Mouse (Mus musculus): ENCODE data around the gene Gm1043.

DNA sequence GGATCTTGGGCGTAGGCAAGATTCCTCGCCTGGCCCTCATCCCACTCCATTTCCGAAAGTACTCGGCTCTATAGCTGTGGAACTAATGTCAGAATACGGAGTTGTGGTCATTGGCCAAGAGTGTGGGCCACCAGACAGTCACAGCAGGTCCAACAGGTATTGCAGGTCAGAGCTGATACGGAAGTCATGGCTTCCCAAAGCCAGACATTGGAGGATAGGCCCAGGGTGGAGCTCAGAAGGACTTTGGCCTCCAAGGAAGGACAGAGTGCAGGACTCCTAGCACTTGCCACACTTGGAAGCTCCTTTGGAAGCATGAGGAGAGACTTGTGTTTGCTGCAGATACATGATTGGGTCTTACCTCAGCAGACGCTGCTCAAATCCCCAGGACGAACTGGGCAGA, 23.6 kb upstream of the Gm1043 start:
- TF ChIP-seq CTCF (IDR thresholded peaks at IDR 0.05; ENCODE audit: control insufficient read depth, insufficient read depth, insufficient read length) = no peak
- TF ChIP-seq MYOD1 (IDR thresholded peaks at IDR 0.05; ENCODE audit: control insufficient read depth, insufficient read length, low read depth) = no peak
- no peak for TF ChIP-seq USF1 (IDR thresholded peaks at IDR 0.05; ENCODE audit: low read depth)

All from C2C12 (cell line).